Mouse (Mus musculus): ENCODE data around the gene Ttc5.
"Not testable (repeated sequence)": the region's sequence is repeated elsewhere in the genome, so short reads cannot be mapped to it uniquely, and the experiment has no call there.

DNA sequence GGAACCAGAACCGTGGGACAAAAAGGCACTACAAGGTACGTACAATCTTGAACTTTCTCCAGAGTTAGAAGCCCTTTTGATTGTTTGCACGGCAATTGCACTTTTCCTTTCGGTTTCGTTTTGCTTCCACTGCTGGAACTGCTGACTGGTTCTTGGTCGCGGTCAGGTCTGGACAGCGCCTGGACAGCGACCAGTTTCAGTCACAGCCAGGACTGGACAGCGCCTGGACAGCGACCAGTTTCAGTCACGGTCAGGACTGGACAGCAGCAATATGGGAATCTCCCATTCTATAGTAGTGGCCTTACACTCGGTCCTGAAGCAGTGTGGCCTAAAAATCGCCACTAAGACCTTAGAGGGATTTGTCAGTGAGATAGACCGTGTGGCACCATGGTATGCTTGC is 65.4 kb downstream of the Ttc5 start:
- not testable (repeated sequence) for TF ChIP-seq CTCF (IDR thresholded peaks at IDR 0.05; ENCODE audit: low read depth, low read length); POLR2A (IDR thresholded peaks at IDR 0.05; ENCODE audit: borderline replicate concordance, low read depth, low read length)
